Mouse (Mus musculus) lung, adult 18-20 months (tissue): ENCODE data around the gene Polr2m.
"Not testable (repeated sequence)": the region's sequence is repeated elsewhere in the genome, so short reads cannot be mapped to it uniquely, and the experiment has no call there.

Source experiments
- DNase-seq, 2 experiments: peaks; one replicate each; pipeline ENCODE4 v3.0.0; 2022; ENCODE audit warnings: mixed read lengths in 2 of 2

Polr2m gene

DNA sequence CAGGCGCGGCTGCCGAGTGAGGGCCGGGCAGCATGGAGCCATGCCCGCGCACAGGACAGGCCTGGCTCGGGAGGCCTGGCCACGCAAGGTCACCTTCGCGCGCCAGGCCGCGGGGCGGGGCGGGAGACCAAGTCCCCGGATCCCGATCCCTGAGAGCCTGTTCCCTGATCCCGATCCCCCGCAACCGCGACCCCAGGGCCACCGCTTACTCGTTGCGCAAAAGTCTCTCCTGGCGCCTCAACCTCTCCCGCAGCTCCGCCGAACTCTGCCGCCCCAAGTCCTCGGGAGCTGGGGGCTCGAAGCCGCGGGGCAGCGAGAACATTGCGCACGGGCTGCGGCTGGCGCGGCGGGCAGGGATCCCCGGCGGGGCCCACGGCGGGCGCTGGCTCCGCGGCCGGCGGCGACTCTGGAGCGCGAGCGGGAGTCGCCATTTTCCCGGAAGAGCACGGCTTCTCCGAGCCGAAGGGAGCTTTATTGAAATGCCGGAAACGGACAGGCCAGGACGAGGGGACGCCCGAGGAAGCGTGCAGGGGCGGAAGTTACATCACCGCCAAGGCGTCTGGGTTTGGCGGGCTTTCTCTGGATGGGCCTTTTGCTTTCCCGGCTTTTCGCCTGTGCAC is at the start of gene Polr2m:
Polr2m (minus strand) TSS at position 461 of the 620 bp plus-strand sequence.
- peak; percentile 93 to 96 for DNase-seq

DNA sequence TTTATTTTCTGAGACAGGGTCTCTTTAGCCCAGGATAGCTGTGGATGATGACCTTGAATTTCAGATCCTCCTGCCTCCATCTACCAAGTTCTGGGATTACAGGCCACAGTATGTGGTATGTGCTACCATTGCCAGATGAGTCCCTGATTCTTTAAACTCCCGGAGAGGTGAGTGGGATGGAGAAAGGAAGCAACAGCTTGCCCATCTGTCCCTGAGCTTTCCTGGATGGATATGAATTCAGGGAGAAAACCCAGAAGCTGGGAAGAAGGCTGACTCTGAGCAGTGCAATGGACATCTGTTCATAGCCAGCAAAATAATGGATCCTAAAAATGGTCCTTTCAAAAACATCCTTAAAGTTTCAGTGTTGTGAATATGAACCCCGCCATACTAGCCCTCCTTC is 49.3 kb upstream of the Polr2m start:
- no peak for DNase-seq

DNA sequence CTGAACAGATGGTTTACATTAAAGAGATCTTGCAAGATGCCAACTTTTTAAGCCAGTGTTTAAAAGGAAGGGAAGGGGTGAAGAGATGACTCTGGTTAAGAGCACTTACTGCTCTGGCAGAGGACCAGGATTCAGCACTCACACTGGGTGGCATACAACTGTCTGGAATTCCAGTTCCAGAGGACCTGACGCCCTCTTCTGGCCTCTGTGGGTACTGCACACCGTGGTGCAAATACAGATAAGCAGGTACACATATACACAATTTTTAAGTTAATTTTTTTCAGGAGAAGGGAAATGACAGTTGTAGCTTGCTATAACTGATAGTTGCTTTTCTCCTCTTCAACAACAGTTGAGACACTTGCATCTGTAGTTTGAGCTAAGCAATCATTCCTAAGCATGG is 44.2 kb upstream of the Polr2m start:
- no peak for DNase-seq

DNA sequence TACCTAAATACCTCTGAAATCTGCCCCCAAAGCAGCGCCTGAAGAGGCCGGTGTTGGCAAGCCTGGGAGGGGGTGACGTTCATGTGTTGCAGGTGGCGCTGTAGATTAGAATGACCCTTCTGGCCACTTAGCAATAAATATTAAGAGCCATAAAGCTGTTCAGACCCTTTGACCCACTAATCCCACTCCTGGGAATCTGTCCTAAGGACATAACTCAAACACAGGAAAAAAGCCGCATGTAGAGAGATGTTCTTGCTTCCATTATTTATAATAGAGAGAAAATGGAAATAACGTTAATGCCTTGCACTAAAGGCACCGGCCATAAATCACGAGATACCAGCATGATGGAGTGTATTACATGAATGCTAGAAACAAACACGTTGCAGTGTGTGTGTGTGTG is 41.7 kb upstream of the Polr2m start:
- no peak for DNase-seq

DNA sequence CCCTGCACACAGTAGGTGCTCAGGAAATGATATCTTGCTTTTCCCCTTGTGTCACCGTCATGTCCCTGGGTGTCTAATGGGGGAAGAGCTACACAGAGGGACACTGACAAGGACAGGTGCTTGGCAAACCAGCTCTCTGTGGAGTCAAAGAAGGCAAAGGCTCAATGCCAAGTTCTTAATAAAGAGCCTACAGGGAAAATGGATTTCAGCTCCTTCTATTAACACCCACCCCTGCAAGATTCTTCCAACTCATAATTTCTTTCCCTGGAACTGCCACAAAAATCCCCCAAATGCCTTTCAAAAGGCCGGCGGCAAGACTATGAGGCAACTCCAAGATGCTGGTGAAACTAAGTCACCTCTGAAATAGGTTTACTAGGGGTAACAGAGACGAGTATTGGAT is 38.2 kb upstream of the Polr2m start:
- no peak for DNase-seq

DNA sequence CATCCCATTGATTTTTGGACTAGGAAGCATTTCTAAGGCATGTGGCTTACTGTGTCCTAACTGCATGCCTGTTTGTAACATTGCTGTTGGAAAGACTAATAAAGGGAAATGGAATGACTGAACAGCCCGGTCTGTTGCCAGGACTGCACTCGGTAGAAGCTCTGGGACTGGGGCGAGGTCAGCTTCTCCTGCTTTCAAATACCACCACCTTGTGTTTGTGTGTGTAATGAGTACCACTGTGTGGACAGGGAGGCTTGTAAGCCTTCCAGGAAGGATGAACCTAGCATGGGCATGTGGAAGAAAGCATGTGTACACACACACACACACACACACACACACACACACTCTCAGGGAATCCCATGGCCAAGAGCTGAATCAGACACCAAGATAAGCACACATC is 34.1 kb upstream of the Polr2m start:
- no peak for DNase-seq

DNA sequence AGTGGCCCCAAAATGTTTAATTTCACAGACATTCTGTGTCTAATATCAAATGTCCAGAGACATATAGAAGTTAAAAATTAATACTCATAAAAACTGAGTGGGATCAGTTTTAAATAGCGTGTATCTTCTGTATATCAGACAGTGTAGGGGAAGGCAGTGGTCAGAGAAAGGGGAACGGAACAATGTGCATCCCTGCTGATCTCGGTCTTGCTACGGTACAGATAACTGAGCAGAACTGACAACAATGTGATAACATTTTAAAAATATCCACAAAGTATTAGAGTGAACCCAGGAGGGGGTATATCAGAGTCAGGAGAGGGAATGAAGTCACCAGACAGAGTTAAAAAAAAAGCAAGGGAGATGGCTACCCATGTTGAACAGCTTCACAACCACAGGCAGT is 31.8 kb upstream of the Polr2m start:
- DNase-seq, result no peak

DNA sequence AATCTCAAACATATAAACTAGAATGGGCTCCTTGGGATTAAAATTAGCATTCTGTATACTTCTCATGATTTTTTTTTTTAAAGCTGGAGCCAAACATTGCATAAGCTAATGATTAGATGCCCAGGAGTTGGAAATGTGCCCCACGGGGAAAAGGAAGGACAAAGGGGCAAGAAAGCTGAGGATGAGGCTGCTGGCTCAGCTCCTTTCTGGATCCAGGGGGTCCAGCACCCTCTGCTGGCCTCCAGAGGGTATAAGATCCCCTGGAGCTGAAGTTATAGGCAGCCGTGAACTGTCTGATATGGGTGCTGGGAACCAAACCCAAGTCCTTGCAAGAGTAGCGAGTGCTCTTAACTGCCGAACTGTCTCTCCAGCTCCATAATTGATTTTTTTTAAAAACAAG is 30.1 kb upstream of the Polr2m start:
- no peak for DNase-seq

DNA sequence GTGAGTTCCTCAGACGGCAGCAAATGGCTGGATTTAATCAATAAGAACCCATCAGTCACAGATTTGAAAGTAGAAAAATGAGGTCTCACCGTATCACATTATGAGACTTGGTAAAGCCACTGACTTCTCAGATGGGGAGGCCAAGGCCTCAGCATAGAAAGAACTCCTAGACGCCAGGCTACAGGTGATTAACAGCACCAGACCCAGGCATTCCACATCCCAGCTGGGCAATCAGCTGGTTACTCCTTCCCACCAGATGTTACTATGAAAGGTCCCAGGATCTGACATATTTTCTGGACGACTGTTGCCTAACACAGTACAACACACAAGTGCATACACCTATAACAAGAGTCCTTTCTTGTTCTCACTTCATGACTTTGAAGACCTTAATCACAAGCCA is 27.8 kb upstream of the Polr2m start:
- DNase-seq, result no peak

DNA sequence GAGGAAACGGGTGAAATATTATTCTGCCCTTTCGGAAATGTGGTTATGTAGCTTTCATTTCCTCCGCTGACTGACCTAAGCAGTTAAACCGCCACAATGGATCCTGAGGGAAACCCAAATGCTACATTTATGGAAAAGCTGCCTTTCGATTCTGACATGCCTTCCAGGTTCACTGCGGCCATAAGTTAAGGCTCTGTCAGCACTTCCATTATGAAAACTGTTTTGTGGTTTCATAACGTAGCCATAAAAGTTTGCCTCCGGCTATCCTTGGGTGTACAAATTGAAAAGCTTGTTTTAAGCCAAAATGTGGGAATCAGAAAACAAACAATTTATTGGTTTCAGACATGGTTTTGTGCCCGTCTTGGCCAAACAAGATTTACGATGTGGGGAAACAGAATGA is 27.2 kb upstream of the Polr2m start:
- DNase-seq, result no peak

DNA sequence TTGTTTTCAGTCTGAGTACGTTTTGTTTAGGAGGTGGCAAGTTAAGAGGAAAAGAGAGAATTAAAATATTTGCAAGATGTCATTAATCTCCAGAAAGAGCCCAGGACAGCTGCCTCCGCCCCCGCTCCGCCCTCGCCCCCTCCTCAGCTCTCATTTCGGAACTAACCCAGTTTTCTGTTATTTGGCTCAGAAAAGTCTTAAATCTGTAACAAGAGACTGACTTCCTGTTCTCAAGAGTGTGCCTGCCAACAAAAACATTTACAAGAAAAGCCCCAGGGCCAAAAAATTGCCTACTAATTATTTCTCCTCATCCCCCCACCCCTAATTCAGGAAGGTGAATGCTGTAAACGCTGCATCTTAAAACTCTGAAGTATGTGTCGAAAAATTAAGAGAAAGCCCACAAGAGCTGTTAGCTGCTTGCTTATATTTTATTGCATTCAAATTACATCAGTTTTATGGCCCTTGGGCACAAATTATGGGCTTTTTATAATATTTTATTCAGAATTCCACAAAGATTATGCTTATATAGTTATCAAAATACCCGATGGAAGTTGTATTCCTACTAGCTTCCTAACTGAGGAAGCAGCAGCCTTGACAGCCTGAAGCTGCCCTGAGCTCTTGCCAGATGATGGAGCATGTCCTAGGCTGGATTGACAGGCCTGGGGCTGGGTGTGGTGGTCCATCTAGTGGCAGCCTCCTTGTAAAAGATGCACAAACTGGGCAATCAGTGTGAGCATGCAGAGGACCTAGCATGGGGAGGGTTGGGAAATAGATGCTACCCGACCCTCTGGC is 12.9 kb upstream of the Polr2m start:
- no peak for DNase-seq

DNA sequence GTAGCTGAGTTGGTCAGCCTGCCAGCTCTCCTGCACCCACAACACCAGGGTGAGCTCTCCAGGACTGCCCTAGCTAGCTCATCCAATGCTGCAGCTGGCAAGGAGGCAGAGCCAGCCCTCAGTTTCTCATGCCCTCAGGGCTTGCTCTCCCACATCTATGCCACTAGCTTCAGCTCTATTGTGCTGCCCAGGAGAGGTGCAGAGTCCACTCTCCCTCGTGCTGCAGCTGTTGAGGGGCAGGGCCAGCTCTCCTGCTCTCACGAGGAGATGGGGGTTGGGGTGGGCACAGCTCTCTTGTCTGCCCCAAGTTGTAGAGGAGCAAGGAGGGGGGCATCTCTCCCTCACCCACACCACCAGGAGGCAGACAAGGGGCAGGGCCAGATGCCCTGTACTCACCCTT is 10.9 kb upstream of the Polr2m start:
- DNase-seq, result no peak

DNA sequence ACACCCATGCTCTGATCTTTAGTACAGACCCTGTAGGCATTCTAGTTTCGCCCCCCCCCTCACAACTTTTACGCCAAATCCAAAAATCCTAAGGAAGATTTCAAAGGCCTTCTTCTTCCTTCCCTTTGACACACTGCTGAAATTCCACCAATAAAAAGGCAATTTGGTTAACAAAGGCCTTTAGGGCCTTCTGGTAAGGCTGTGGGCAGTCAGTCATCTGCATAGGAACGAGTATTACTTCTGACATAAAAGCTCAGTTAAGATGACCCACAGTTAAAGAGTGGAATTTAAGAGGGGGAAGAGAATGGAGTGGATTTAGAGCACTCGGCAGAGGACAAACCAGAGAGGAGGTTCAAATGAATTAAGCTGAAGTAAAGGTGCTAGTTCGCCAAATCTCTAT is 8.0 kb upstream of the Polr2m start:
- DNase-seq, result no peak

DNA sequence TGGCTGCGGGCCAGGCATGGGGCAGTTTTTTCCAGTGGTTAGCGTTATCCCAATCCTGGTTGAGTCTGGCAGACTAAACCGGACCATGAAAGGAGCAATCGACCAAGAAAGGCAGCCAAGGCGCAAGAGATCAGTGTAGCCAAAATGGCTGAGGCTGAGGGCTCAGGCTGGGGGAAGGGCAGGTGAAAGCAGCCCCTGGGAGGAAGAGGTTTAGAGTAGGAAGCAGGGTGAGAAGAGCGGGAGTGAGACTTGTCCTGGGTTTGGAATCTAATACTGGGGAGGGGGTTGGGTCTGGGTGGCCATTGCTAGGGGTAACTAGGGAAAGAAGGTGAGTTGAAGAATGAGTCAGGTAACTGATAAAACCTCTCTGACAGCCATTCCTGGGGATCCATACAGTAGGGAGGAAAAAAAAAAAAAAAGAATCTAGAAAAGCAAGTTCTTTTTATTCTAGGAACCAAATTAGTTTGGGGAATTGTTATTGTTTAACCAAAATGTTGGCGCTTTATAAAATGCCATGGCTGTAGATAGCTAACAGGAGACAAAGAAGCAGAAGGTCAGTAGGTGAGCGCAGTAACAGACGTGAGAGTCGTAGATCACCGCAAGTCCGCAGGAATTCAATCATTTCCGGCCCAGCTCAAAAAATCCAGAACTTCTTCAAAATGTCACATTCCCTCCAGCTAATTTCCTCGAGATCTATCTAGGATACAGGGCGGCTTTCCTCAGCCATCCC is 6.7 kb upstream of the Polr2m start:
- no peak for DNase-seq

DNA sequence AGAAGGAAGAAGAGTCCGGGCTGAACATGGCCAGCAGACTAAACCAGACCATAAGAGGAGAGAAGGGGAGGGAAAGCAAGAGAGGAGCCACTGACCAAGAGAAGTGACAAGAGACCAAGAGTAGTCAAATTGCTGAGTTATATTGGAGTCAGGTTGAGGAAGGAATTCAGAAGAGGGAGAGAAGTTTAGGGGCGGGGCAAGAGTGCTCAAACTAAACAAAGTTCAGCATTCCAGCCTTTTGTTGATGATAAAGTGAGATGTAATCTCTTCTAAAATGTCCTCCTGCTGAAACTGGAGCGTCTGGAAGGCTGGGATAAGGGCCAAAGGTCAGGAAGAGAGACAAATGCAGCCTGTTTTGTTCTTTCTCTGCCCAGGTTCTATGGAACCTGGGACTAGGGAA is 4.3 kb upstream of the Polr2m start:
- no peak for DNase-seq

DNA sequence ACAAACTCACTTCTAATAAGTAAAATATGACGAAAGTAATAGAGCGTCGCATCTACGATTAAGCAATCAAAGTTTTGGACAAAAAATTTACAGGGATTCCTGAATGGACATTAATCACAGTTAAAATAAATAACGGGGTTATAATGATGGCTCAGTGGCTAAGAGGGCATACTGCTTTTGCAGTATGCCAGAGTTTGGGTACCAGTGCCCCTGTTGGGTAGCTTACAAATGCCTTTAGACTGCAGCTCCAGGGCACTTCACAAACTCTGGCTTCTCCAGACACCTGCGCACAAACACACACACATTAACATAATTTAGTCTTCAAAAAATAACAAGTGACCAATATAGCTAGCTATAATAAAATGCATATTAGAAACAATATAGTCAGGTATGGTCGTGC is 392 bp upstream of the Polr2m start:
- DNase-seq, result no peak

DNA sequence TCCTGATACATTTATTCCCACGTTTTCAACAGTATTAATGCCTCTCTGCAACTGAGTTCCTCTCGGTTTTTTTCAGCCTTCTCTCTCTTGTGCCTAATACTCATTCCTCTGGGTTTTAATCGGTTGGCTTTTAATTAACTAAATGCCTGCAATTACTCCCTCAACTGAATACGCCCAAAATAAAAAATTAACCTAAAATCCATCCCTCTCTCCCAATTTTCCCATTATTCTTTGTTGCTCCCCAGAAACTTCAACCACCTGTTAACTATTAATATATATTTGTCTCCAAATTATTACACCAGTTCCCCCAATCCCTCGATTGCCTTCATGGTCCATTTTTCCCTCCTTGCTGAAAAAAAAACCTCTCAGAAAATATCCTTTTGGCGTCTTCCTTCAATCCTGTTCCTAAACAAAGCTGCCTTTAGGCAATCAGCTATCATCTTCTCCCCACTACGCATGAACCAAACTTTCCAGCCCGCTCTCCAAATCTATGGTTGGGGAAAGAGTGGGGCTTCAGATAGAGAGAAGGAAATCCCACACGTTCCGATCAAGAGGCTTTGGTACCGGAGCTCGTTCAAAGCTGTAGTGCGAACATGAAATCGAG is 762 bp downstream of the Polr2m start:
- DNase-seq, result no peak

DNA sequence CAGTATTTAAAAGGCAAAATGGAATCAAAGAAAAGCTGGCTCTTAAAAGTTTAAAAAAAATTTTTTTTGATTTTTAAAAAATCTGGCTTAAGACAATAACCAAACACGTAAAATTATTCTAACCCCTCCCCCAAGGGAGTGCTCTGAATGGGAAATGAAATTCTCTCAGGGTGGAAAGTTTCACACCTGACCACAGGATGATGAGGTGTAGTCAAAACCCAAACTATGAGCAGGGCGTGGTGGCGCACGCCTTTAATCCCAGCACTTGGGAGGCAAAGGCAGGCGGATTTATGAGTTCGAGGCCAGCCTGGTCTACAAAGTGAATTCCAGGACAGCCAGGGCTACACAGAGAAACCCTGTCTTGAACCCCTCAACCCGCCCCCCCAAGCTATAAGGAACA is 1.9 kb downstream of the Polr2m start:
- not testable (repeated sequence) for DNase-seq

DNA sequence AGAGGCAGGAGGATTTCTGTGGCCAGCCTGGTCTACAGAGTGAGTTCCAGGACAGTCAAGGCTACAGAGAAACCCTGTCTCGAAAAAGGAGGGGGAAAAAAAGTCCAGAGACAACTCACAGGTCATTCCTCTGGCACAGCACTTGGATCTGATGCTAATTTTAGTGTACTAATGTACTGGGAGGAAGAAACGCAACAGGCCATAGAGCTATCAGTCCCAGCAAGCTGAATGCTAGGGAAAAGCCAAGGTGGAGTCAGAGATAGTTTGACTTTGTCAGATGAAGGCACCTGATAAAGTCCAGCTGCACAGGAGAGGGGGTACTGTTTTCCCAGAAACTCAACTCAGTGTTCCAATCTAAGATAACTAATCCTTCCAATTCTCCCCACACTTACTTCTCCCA is 5.4 kb downstream of the Polr2m start:
- DNase-seq, result no peak

DNA sequence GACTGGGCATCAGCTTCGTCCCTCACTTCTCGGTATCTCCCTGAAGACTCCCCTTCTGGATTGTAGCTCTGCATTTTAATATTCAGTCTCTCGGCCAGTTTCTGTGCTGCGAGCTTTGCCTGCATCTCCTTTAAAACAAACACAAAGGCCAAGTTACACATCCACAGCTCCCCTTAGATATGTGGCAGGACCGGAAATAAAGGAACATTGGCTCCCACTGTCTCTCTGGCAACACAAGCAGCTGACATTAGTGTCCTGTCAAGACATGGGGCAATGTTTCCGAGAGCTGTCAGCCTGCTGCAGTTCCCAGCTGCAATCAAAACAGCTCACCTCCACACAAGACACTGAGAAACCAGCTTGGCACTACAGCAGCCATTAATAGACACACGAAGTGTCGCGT is 6.3 kb downstream of the Polr2m start:
- DNase-seq, result no peak

DNA sequence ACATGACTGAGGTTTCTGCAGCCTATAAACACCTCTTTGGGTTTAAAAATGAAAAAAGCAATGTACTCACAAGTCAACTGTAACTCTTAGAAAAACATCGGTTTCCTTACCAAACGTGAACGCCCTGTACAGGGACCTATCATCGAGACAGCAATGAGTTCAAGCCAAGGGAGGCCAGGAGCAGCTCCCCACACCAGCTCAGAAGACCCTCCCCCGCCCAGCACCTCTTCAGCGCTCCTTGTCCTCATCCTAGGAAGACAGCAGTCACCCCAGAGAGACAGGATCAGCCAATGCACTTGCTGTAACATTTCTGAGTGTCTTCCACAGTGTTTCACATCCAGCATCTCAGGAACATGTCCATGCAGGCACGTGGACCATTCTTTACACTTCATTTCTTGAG is 7.1 kb downstream of the Polr2m start:
- DNase-seq, result no peak

DNA sequence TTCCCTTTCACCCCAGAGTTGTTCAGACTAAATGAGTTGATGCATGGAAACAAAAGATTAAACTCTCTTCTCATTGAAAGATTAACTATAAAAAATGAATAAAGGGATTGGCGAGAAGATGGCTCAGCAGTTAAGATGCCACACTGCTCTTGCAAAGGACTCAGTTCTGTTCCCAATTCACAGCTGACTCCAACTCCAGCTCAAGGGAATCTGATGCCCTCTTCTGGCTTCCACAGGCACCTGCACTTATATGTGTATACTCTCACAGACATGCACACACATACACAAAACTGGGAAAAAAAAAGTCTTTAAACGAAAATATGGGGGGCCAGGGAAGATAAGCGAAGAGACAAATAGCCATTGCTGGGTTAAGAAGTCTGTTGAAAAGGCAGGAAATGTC is 9.1 kb downstream of the Polr2m start:
- no peak for DNase-seq

DNA sequence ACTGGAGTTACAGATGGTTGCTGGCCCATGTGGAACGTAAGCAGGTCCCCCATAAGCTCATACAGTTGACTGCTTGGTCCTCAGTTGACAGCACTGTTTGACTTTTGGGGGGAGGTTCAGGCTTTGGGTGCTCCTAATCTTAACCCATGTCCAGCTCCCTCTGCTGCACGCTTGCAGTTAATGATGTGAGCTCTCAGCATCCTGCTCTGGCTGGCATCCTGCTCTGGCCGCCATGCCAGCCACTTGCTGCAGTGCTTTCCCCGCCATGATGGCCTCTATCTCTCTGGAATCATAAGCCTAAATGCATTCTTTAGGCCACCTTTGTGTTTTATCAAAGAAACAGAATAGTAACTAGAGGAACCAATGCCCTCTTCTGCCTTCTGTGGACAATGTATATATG is 10.2 kb downstream of the Polr2m start:
- DNase-seq, result no peak

DNA sequence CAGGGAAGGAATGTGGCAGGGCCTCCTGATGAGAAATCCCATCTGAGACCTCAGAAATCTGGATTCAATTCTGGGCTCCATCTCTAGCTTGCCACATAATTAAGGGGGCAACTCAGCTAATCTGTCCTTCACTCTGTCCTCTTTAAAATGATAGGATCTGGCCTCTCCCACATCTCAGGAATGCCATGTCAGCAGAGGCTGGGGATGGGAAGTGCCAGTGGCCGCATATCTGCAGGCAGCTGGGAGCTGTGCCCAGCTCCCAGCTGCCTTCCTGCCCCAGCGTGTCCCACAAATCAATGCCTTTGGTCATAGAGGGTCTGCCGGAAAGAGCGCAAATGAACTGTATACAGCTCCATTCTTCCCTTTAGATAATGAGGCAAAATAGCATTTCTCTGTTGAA is 18.3 kb downstream of the Polr2m start:
- no peak for DNase-seq
